Mouse (Mus musculus) lung, adult 2 months (tissue): ENCODE data around the gene Smok2a.
"Not testable (repeated sequence)": the region's sequence is repeated elsewhere in the genome, so short reads cannot be mapped to it uniquely, and the experiment has no call there.

ENCODE experiments used
- CTCF ChIP-seq: fragments of 200-500 bp; IDR thresholded peaks from 2 replicates; pipeline ENCODE4 v1.5.1; 2011; ENCODE audit warnings: mild to moderate bottlenecking, low read length, control low read depth; ENCODE audit not compliant: insufficient read depth
- POLR2A ChIP-seq: fragments of 200-500 bp; IDR thresholded peaks from 2 replicates; pipeline ENCODE4 v1.6.1; 2011; ENCODE audit warnings: low read depth, mild to moderate bottlenecking, control low read depth, low read length, borderline replicate concordance; ENCODE audit errors: extremely low read depth

- not testable (repeated sequence) for TF ChIP-seq CTCF, POLR2A
Observed at GRCm38 (mm10) chr17:13201551-13201950, 19.4 kb upstream of the Smok2a start.
